Mouse (Mus musculus) kidney, embryonic 15.5 days (tissue): ENCODE measurements around the gene Tmem208. TPM values are rescaled to one million over a fixed set of nuclear protein-coding genes. Genes with fewer than 3 reads are reported as not detected.

ENCODE experiments used
- ATAC-seq: fragments of 200-750 bp; cut with Nextera tagmentation; replicated peaks from 2 replicates; pipeline ENCODE4 v1.8.0; 2017; ENCODE audit warnings: moderate TSS enrichment; ENCODE audit not compliant: low FRiP score
- H3K27ac ChIP-seq: fragments of 300-500 bp; sonication (generic); 2 replicates; pipeline ENCODE4 v1.5.1; 2015; ENCODE audit warnings: mild to moderate bottlenecking, inconsistent platforms
- H3K27me3 ChIP-seq: fragments of 300-500 bp; sonication (generic); 2 replicates; pipeline ENCODE4 v1.6.1; 2015; ENCODE audit warnings: inconsistent platforms
- H3K36me3 ChIP-seq: fragments of 300-500 bp; sonication (generic); 2 replicates; pipeline ENCODE4 v1.6.1; 2015; ENCODE audit warnings: inconsistent platforms
- H3K4me1 ChIP-seq: fragments of 300-500 bp; sonication (generic); 2 replicates; pipeline ENCODE4 v1.6.1; 2015; ENCODE audit warnings: inconsistent platforms
- H3K4me2 ChIP-seq: fragments of 300-500 bp; sonication (generic); 2 replicates; pipeline ENCODE4 v1.6.1; 2015; ENCODE audit warnings: moderate library complexity, mild to moderate bottlenecking, inconsistent platforms
- H3K4me3 ChIP-seq: fragments of 300-500 bp; sonication (generic); replicated peaks from 2 replicates; pipeline ENCODE4 v1.5.1; 2015; ENCODE audit warnings: mild to moderate bottlenecking, inconsistent platforms
- H3K9ac ChIP-seq: fragments of 300-500 bp; sonication (generic); 2 replicates; pipeline ENCODE4 v1.6.1; 2015; ENCODE audit warnings: mild to moderate bottlenecking, inconsistent platforms
- H3K9me3 ChIP-seq: fragments of 300-500 bp; sonication (generic); replicated peaks from 2 replicates; pipeline ENCODE4 v1.6.1; 2016; ENCODE audit warnings: inconsistent platforms
- WGBS: fragments of 180-500 bp; shearing (Covaris S2); methylation state at CpG from one replicate; pipeline ENCODE4 v1.1.7; 2015; ENCODE audit warnings: mixed read lengths; 5-methylcytosine and 5-hydroxymethylcytosine counted together
- polyA plus RNA-seq: library from polyadenylated mRNA; unstranded; fragments of >200 nt; fragmentation: Nextera tagmentation; extraction: Ambion mirVana; gene quantifications from 2 replicates; pipeline ENCODE4 v1.2.1, GENCODE M21; 2015

The Tmem208 gene
- polyA plus RNA-seq, 1 experiment from 2014 or later = 119 TPM

GRCm38 (mm10) chr8:105348450-105349095 is 22.4 kb downstream of the Tmem208 start, which contains the start of gene Slc9a5:
Slc9a5 (plus strand) TSS chr8:105348843.
- Histone ChIP-seq H3K9ac (peak within 1 kb of the TSS; percentile 69), H3K36me3 (no peaks in the 10 kb centered on the region), H3K27ac (peak within 1 kb of the TSS; percentile 95), H3K9me3 (no peaks in the 10 kb centered on the region), H3K27me3 (peaks cover 24% of the 10 kb centered on the region), H3K4me2 (peak within 1 kb of the TSS; percentile 96), H3K4me3 (peak within 1 kb of the TSS; percentile 84), H3K4me1 (peaks cover 63% of the 10 kb centered on the region)
- under 1% methylated on average over 34 of the region's 34 CpGs for WGBS
- no peak for ATAC-seq

GRCm38 (mm10) chr8:105349096-105349771 is 23.1 kb downstream of the Tmem208 start:
- Histone ChIP-seq H3K36me3 (no peaks in the 10 kb centered on the region), H3K4me2 (peak overlapping the region; percentile 96), H3K27me3 (peaks cover 24% of the 10 kb centered on the region), H3K4me3 (peak overlapping the region; percentile 84), H3K9ac (peak overlapping the region; percentile 56), H3K27ac (peak overlapping the region; percentile 95), H3K4me1 (peaks cover 57% of the 10 kb centered on the region), H3K9me3 (no peaks in the 10 kb centered on the region)
- no peak for ATAC-seq
- WGBS = under 1% methylated on average over 41 of the region's 48 CpGs

- Histone ChIP-seq H3K9me3 (no peaks in the 10 kb centered on the region), H3K36me3 (no peaks in the 10 kb centered on the region), H3K4me1 (peaks cover 52% of the 10 kb centered on the region), H3K4me3 (peak overlapping the region; percentile 84), H3K4me2 (peak overlapping the region; percentile 96), H3K27ac (no peak overlapping the region), H3K27me3 (peaks cover 24% of the 10 kb centered on the region), H3K9ac (no peak overlapping the region)
- WGBS = 46% methylated on average over 7 of the region's 7 CpGs
- ATAC-seq = no peak
Observed at GRCm38 (mm10) chr8:105350186-105350585, 24.0 kb downstream of the Tmem208 start.

- Histone ChIP-seq H3K27me3 (peaks cover 24% of the 10 kb centered on the region), H3K9ac (no peak overlapping the region), H3K9me3 (no peaks in the 10 kb centered on the region), H3K4me3 (no peak overlapping the region), H3K36me3 (0 out of 2 replicates have a peak, but pooled peaks cover 3% of the 10 kb centered on the region), H3K4me2 (no peak overlapping the region), H3K4me1 (peaks cover 37% of the 10 kb centered on the region), H3K27ac (no peak overlapping the region)
- 81% methylated on average over 8 of the region's 8 CpGs for WGBS
- no peak for ATAC-seq
Observed at GRCm38 (mm10) chr8:105353583-105354135, 27.5 kb downstream of the Tmem208 start.

DNA sequence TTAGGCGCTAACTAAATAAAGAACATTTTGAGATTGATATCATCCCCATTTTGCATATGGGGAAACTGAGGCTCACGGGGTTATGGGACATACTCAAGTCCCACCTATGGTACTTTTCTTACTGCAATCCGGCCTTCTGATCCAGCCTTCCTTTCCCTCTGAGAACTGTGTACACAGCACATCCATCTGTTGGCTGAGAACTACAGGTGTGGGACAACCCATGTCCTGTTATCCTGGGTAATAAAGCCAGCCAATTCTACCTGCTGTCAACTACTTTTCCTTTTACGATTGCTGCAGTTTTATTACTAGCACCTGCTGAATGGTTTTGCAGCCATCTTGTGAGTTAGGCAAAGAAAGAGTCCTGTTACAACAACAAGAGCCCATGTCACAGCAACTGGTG is 28.4 kb downstream of the Tmem208 start:
- 87% methylated on average over 4 of the region's 4 CpGs for WGBS
- no peak for ATAC-seq

GRCm38 (mm10) chr8:105355179-105356024 is 29.2 kb downstream of the Tmem208 start:
- 56% methylated on average over 26 of the region's 26 CpGs for WGBS
- H3K9ac ChIP-seq = no peak overlapping the region

More for the DNA sequence above, 28.4 kb downstream of the Tmem208 start:
- Histone ChIP-seq H3K4me1 (peaks cover 35% of the 10 kb centered on the region), H3K27ac (0 out of 2 replicates have a peak overlapping the region, but pooled peaks have one; percentile 3), H3K4me2 (no peak overlapping the region), H3K4me3 (no peak overlapping the region), H3K36me3 (0 out of 2 replicates have a peak, but pooled peaks cover 3% of the 10 kb centered on the region), H3K9me3 (no peaks in the 10 kb centered on the region), H3K9ac (no peak overlapping the region), H3K27me3 (peaks cover 16% of the 10 kb centered on the region)

GRCm38 (mm10) chr8:105356681-105357080 is 30.5 kb downstream of the Tmem208 start:
- Histone ChIP-seq H3K36me3 (0 out of 2 replicates have a peak, but pooled peaks cover 3% of the 10 kb centered on the region), H3K4me1 (peaks cover 32% of the 10 kb centered on the region), H3K4me2 (no peak overlapping the region), H3K9ac (no peak overlapping the region), H3K4me3 (no peak overlapping the region), H3K27me3 (no peaks in the 10 kb centered on the region), H3K27ac (no peak overlapping the region), H3K9me3 (no peaks in the 10 kb centered on the region)
- 81% methylated on average over 14 of the region's 14 CpGs for WGBS
- ATAC-seq = no peak

More at GRCm38 (mm10) chr8:105355179-105356024, 29.2 kb downstream of the Tmem208 start:
- Histone ChIP-seq H3K36me3 (0 out of 2 replicates have a peak, but pooled peaks cover 3% of the 10 kb centered on the region), H3K27me3 (peaks cover 9% of the 10 kb centered on the region; the same call in 1 of the 2 replicates), H3K4me3 (no peak overlapping the region), H3K9me3 (no peaks in the 10 kb centered on the region), H3K4me2 (no peak overlapping the region), H3K4me1 (peaks cover 32% of the 10 kb centered on the region), H3K27ac (0 out of 2 replicates have a peak overlapping the region, but pooled peaks have one; percentile 3)
- ATAC-seq = no peak

GRCm38 (mm10) chr8:105359208-105359607 is 33.1 kb downstream of the Tmem208 start:
- peak; percentile 49; the same call in 1 of the 2 replicates for ATAC-seq
- Histone ChIP-seq H3K36me3 (0 out of 2 replicates have a peak, but pooled peaks cover 3% of the 10 kb centered on the region), H3K9me3 (no peaks in the 10 kb centered on the region), H3K27ac (no peak overlapping the region), H3K4me3 (no peak overlapping the region), H3K4me1 (peaks cover 41% of the 10 kb centered on the region), H3K9ac (0 out of 2 replicates have a peak overlapping the region, but pooled peaks have one; percentile 2), H3K4me2 (peak overlapping the region; percentile 22; the same call in 1 of the 2 replicates), H3K27me3 (no peaks in the 10 kb centered on the region)
- WGBS = 51% methylated on average over 15 of the region's 15 CpGs

DNA sequence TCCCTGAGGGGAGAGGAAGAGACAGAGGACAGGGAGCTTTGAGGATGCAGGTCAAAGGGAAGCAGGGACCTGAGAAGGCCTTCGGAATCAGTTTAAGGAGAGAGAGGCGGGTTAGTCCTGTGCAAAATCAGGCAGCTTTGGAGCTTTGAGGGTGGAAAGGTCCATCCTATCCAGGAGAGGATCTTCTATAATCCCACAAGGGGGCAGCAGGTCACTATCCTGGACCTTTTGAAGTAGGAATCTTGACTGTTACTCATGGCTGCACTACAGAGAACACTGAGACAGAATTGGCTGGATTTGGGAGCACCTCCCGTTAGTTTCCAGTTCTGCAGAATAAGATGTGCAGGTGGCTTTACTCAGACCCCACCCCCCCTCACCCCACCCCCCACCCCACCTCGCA is 33.5 kb downstream of the Tmem208 start:
- Histone ChIP-seq H3K4me3 (no peak overlapping the region), H3K9me3 (no peaks in the 10 kb centered on the region), H3K9ac (0 out of 2 replicates have a peak overlapping the region, but pooled peaks have one; percentile 2), H3K36me3 (0 out of 2 replicates have a peak, but pooled peaks cover 3% of the 10 kb centered on the region), H3K4me2 (no peak overlapping the region), H3K27me3 (no peaks in the 10 kb centered on the region), H3K4me1 (peaks cover 41% of the 10 kb centered on the region), H3K27ac (no peak overlapping the region)
- no peak; the same call in 1 of the 2 replicates for ATAC-seq
- 41% methylated on average over 4 of the region's 4 CpGs for WGBS

- 54% methylated on average over 12 of the region's 12 CpGs for WGBS
- H3K36me3 ChIP-seq = peaks cover 5% of the 10 kb centered on the region; the same call in 1 of the 2 replicates
- no peak overlapping the region for H3K4me3 ChIP-seq
- peak overlapping the region; percentile 69 for H3K27ac ChIP-seq
- peaks cover 26% of the 10 kb centered on the region for H3K4me1 ChIP-seq
- no peak overlapping the region for H3K4me2 ChIP-seq
- no peaks in the 10 kb centered on the region for H3K27me3 ChIP-seq
- no peak overlapping the region for H3K9ac ChIP-seq
- H3K9me3 ChIP-seq = no peaks in the 10 kb centered on the region
- no peak for ATAC-seq
Observed at GRCm38 (mm10) chr8:105361751-105362702, 35.9 kb downstream of the Tmem208 start.
